Mouse (Mus musculus): Measurements from ENCODE around the gene Msx3.

GRCm38 (mm10) chr7:140057413-140058407 is 8.8 kb upstream of the Msx3 start:
- no peak for TF ChIP-seq CTCF (IDR thresholded peaks at IDR 0.05; ENCODE audit: control insufficient read depth, insufficient read depth, low read length)
- TF ChIP-seq POLR2A (IDR thresholded peaks at IDR 0.05; ENCODE audit: borderline replicate concordance, control insufficient read depth, low read depth, low read length), result no peak
